Mouse (Mus musculus) brain, embryonic 14.5 days (tissue): ENCODE results near the gene Gngt2. TPM values are rescaled to one million over a fixed set of nuclear protein-coding genes. Genes with fewer than 3 reads are reported as not detected.
A peak's percentile ranks its signal among the peaks of the same experiment; 100 is the strongest.

ENCODE experiments used
- DNase-seq: peaks from one replicate; pipeline ENCODE4 v3.0.0-alpha.2; 2011; ENCODE audit warnings: low read depth
- CTCF ChIP-seq: fragments of 200-500 bp; IDR thresholded peaks from 2 replicates; pipeline ENCODE4 v1.5.1; 2012; ENCODE audit warnings: inconsistent platforms, mild to moderate bottlenecking, moderate library complexity, borderline replicate concordance; ENCODE audit not compliant: insufficient read depth, insufficient read length; ENCODE audit errors: extremely low read depth
- POLR2A ChIP-seq: fragments of 200-500 bp; IDR thresholded peaks from 2 replicates; pipeline ENCODE4 v1.6.1; 2012; ENCODE audit warnings: mild to moderate bottlenecking, inconsistent platforms, borderline replicate concordance; ENCODE audit not compliant: poor library complexity, insufficient read depth, insufficient read length, severe bottlenecking; ENCODE audit errors: extremely low read depth
- polyA plus RNA-seq: library from polyadenylated mRNA; depleted of rRNA; stranded (reverse); fragments of >200 nt; gene quantifications from 2 replicates; pipeline ENCODE4 v1.2.3, GENCODE M21; 2012; rRNA removed

The Gngt2 gene
- 1.4 and 1.5 TPM in 2 replicates for polyA plus RNA-seq

DNA sequence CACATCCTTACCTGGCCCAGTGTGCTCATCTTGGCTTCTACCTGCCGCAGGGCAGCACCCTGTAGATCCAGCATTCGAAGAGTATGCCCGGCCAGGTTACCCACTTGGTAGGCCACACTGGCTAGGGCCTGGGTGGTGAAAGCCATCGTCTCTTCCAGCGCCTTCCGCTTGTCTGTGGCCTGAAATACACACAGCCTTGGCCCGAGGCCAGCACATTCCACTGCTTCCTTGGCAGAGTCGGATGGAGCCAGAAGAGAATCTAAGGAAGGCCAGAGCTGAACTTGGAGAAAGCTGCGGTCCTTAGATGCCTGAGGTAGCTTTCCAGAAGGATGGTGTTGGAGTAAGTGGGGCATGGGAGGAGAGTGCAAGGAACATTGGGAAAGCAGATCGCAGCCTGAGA, at the start of gene Gngt2:
Gene Gngt2, plus strand, starts transcription at position 158 of the 400 bp plus-strand sequence.
- DNase-seq = peak; percentile 71
- no peak for TF ChIP-seq CTCF
- TF ChIP-seq POLR2A = no peak

DNA sequence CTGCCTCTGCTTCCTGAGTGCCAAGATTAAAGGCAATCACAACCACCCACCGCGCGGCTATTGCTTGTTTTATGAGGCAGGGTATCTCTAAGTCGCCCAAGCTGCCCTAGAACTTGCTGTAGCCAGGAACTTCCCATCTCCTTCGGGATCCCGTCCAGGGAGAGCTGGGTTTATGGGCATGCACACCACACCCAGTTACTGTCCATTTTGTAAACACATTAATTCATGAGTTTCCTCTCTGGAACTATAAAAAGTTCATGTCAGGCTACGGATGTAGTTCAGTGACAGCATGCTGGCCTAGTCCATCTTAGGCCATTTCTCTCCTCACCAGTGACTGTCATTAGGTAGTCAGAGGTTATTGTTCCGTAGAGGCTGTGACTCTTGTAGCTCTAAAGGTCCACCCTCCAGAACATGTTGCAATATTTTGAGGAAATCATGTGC, 47.5 kb upstream of the Gngt2 start:
- no peak for TF ChIP-seq CTCF
- no peak for TF ChIP-seq POLR2A
- no peak for DNase-seq

DNA sequence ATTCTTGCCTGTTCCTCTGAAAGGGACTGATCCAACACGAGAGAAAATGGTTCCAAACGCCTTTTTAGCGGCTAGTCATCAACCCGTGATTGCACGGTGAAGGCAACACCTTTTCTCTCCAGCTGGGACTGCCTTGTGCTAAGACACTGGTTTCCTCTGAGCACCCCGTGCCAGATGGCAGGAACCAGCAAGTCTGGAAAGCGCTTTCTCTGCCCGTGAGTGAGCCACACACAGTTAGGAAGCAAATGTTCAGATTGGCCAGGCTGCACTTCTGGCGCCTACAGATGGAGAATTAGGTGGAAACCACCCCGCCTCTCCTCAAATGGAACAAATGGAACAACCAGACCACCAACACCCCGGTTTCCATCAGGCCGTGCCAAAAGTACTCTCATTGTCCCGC, 45.2 kb upstream of the Gngt2 start:
- peak; percentile 65 for DNase-seq
- TF ChIP-seq CTCF (no peak), POLR2A (no peak)

DNA sequence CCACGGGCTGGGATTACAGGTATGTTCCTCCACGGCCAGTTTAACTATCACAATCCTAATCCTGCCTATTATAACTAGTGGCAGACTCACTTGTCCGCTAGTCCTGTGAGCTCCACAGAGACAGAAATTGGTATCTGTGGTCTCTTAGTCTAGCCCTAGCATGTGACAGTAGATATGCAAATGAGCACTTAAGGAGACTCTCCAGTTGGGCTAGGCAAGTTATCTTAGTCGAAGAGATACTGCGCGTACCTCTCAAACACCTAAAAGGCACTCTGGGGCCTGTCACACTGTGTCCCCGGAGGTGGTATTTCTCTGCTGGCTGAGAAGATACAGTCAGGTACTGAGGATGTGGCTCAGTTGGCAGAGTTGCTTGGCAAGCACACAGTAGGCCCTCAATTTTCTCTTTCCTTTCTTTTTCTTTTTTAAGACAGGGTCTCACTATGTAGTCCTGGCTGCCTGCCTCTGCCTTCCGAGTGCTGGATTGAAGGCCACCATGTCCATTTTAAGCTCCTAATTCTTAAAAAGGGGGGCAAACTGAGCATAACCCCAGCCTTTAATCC, 44.0 kb upstream of the Gngt2 start:
- TF ChIP-seq CTCF (no peak), POLR2A (no peak)
- DNase-seq = no peak

DNA sequence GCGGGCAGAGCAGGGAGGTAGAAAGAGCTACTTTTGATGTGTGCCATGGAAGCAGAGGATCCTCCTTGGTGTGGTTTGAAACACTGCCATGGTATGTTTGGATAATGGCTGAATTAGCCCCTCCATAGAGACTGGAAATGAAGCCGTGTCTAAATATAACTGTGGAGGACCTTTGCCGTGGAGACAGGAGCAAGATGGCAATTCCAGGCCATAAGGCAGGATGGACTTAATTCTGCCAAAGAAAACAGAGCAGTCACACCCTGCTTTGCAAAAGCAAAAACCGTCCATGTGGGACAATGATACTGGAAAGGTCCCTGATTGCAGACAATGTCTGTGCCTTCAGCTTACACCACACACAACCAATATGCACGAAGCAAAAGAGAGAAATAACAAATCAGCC, 42.8 kb upstream of the Gngt2 start:
- TF ChIP-seq CTCF (no peak), POLR2A (no peak)

DNA sequence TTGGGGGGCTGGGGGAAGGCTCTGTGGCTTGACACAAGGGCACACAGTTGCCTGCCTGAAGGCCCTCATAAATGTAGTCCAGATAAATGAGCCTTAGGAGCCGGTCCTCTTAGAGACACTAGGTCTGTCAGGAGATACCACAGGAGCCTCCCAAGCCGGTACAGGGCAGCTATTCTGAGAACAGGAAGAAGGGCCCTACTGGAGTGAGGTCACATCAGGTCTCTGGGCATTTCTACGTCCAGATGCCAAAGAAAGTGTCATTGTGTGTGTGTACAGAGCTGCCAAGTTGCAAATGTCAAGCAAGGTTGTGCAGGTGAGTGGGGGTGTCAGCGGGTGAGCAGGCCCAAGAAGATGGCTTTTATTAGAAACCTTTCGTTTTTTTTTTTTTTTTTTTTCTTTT, 41.4 kb upstream of the Gngt2 start:
- no peak for TF ChIP-seq POLR2A
- no peak for TF ChIP-seq CTCF
- DNase-seq = no peak

More for the DNA sequence above, 42.8 kb upstream of the Gngt2 start:
- DNase-seq = no peak

DNA sequence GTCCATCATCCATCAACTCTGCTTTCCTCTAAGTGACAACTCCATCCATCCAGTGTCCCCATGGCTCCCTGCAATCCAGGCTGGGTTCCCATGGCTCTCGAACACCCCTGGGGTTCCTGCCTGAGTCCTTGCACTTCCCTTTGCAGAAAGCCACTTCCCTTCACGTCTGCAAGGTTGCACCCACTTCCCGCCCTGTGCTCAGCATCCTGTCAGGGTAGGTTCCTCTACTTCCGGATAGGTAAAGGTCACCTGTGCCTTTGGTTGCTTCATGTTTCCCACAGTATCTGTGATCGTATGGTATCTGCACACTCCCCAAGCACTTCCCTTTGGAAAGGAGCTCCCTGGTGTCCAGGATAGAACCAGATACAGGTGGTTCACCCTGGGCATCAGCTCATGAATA, 32.0 kb upstream of the Gngt2 start:
- TF ChIP-seq POLR2A = no peak
- no peak for TF ChIP-seq CTCF

DNA sequence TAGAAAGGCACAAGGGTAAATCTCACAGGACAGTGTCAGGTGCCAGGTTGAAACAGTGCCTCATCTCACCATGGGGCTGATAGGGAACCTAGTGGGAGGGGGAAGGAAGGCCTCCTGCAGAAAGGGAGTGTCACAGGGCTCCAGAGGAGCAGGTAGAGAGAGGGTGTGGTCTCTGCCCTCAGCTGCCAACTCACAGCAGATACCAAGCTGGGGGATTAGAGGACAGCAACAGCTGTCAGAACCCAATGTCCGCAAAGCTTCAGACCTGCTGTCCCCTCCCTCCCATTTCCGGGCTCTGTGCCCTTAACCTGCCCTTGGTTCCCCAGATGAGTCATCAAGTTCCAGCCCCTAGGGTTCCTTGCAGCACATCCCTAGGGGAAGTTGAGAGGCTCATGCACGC, 31.5 kb upstream of the Gngt2 start:
- no peak for DNase-seq
- TF ChIP-seq CTCF = no peak
- TF ChIP-seq POLR2A = no peak

More for the DNA sequence above, 32.0 kb upstream of the Gngt2 start:
- DNase-seq = no peak

DNA sequence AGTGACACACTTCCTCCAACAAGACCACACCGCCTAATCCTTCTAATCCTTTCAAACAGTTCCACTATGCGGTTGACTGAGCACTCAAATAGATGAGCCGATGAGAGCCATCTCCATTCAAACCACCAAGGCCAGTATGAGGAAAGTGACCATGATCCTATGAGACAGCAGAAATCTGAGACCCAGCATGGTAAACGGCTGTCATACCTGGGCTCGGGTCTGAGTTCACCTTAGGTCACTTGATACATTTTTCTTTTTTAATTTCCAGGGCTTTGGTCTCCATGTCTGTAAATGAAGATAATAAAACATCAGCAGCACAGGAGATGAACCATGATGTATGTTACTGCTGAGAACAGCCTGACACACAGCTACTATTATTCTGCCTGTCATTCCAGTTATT, 29.1 kb upstream of the Gngt2 start:
- no peak for TF ChIP-seq CTCF
- TF ChIP-seq POLR2A = no peak

DNA sequence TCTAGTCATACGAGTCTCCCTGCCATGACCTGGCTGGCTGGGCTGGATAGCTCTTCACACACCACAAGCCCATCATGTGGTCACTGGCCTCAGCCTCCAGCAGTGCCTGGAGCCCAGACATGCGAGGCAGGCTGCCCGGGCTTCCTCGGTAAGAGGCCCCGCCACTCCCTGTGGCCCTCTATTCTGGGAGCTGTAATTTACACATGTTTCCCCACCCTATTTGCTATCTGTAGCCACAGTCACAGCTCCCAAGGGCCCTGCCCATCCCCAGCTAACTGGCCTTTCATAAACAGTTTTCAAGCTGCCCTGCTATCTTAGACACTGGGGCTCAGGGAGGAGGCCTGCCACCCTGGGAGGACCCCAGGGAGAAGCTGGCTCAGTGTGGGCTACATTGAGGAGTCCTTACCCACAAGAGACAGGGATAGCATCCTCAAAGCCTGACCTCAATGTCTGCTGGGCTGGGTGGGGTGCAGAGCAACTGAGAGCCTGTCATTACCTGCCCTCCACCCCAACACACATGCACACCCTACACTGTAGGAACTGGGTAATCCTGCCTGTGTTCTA, 28.5 kb upstream of the Gngt2 start:
- TF ChIP-seq POLR2A (no peak), CTCF (no peak)

More for the DNA sequence above, 29.1 kb upstream of the Gngt2 start:
- no peak for DNase-seq

DNA sequence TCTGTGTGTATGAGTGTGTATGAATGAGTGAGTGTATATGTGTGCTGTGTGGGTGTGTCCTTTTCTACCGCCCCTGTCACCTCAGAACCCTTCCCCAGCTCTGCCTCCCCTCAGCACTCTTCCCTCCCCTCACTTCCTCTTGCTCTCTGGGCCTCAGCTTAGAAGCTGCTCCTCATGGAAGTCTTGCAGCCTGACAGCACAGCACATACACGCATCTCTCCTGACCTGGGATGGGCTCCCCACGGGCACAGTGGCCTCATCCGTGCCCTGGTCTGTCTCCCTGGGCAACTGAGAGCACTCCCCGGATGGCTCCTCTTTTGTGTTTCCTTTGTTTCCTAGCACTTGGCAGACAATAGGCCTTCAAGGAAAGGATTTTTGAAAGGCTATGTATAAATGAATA, 27.4 kb upstream of the Gngt2 start:
- DNase-seq = no peak
- TF ChIP-seq CTCF = no peak
- no peak for TF ChIP-seq POLR2A

More for the DNA sequence above, 28.5 kb upstream of the Gngt2 start:
- no peak for DNase-seq

DNA sequence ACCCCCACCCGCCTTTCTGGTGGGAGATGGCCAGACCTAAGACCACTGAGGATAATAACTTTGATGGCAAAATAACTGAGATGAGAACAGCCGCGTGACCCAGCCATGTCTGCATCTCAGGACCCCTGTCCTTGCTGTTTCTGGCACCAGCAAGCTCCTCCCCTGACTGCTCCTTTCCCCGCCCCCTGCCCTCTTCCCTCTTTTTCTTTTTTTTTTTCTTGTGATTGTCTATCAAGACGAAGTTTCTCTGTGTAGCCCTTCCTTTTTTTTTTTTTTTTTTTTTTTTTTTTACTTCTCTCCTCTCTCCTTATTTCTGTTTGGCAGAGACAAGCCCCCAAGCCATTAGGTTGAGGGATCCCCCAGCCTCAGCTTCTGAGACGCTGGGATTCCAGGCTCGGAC, 26.2 kb upstream of the Gngt2 start:
- DNase-seq = no peak
- TF ChIP-seq CTCF (no peak), POLR2A (no peak)

DNA sequence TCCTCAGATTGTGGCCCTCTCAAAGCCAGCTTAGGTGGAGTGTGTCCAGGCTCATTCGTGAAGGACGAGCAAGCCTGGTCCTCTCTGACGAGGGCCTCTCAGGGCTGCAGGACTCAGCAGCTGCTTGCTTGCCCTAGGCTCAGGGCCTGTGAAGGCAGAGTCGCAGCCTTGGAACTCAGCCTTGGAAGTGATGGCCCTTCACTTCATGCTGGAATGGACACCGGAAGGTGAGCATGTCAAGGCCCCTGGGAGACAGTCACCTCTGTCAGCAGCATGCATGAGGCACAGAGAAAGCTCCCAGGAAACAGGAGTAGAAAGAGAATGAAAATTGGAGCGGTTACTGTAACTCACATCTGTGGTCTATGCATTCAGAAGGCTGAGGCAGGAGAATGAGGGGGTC, 25.3 kb upstream of the Gngt2 start:
- no peak for DNase-seq
- TF ChIP-seq CTCF = no peak
- TF ChIP-seq POLR2A = no peak
